Mouse (Mus musculus) liver, embryonic 14.5 days (tissue): ENCODE data around the gene Lrp2. TPM values are rescaled to one million over a fixed set of nuclear protein-coding genes. Genes with fewer than 3 reads are reported as not detected.
"Not testable (repeated sequence)": the region's sequence is repeated elsewhere in the genome, so short reads cannot be mapped to it uniquely, and the experiment has no call there.

Experiments used
- ATAC-seq: fragments of 200-750 bp; cut with Nextera tagmentation; 2 replicates; pipeline ENCODE4 v1.8.0; 2017; ENCODE audit warnings: moderate number of reproducible peaks, mild to moderate bottlenecking, moderate library complexity; ENCODE audit not compliant: insufficient read depth
- DNase-seq, 3 experiments: peaks; one replicate each; pipeline ENCODE4 v3.0.0-alpha.2; 2012 to 2013; ENCODE audit warnings: low read depth in 3 of 3, low spot score in 3 of 3
- H3K27ac ChIP-seq: fragments of 300-500 bp; sonication (generic); 2 replicates; pipeline ENCODE4 v1.5.1; 2014; ENCODE audit warnings: moderate library complexity, mild to moderate bottlenecking, control low read depth, inconsistent platforms
- H3K27me3 ChIP-seq: fragments of 300-500 bp; sonication (generic); 2 replicates; pipeline ENCODE4 v1.6.1; 2014; ENCODE audit warnings: mild to moderate bottlenecking, low read length, moderate library complexity; ENCODE audit not compliant: control insufficient read depth, insufficient read depth
- H3K36me3 ChIP-seq: fragments of 300-500 bp; sonication (generic); replicated peaks from 2 replicates; pipeline ENCODE4 v1.6.1; 2014; ENCODE audit warnings: low read depth; ENCODE audit not compliant: control insufficient read depth, insufficient read depth
- H3K4me1 ChIP-seq, 2 experiments: fragments of 200-500 bp in 1 of 2; fragments of 300-500 bp in 1 of 2; sonication (generic) in 1 of 2; replicated peaks; 2 replicates each; pipeline ENCODE4 v1.6.1; 2012 to 2014; ENCODE audit warnings: antibody characterized with exemption in 1 of 2, inconsistent platforms in 1 of 2, low read length in 1 of 2; ENCODE audit not compliant: control insufficient read depth in 2 of 2, insufficient read depth in 2 of 2
- H3K4me2 ChIP-seq: fragments of 300-500 bp; sonication (generic); 2 replicates; pipeline ENCODE4 v1.6.1; 2014; ENCODE audit warnings: low read depth, mild to moderate bottlenecking, control low read depth, moderate library complexity
- H3K4me3 ChIP-seq, 2 experiments: fragments of 200-500 bp in 1 of 2; fragments of 300-500 bp in 1 of 2; sonication (generic) in 1 of 2; 2 replicates each; pipeline ENCODE4 v1.5.1; 2012 to 2014; ENCODE audit warnings: low read depth in 2 of 2, low read length in 2 of 2, mild to moderate bottlenecking in 2 of 2, control low read depth in 1 of 2, inconsistent platforms in 1 of 2, moderate library complexity in 1 of 2; ENCODE audit not compliant: insufficient read depth in 1 of 2
- H3K9ac ChIP-seq: fragments of 300-500 bp; sonication (generic); replicated peaks from 2 replicates; pipeline ENCODE4 v1.6.1; 2014; ENCODE audit warnings: mild to moderate bottlenecking, control low read depth, moderate library complexity
- H3K9me3 ChIP-seq: fragments of 300-500 bp; sonication (generic); 2 replicates; pipeline ENCODE4 v1.6.1; 2016; ENCODE audit warnings: low read length, mixed read lengths; ENCODE audit not compliant: control insufficient read depth
- CTCF ChIP-seq: IDR thresholded peaks from 2 replicates; pipeline ENCODE4 v1.5.1; 2016; ENCODE audit warnings: antibody characterized with exemption, low read depth, control low read depth
- EP300 ChIP-seq: IDR thresholded peaks from 2 replicates; pipeline ENCODE4 v1.6.1; 2016; ENCODE audit warnings: antibody characterized with exemption, low read depth
- WGBS: fragments of 180-500 bp; shearing (Covaris S2); extraction: QIAGEN DNeasy Blood & Tissue Kit; methylation state at CpG from one replicate; pipeline ENCODE4 v1.1.7; 2014; ENCODE audit not compliant: insufficient replicate concordance; 5-methylcytosine and 5-hydroxymethylcytosine counted together
- polyA plus RNA-seq, 2 experiments: library from polyadenylated mRNA; depleted of rRNA in 1 of 2; stranded (reverse) in 1 of 2; unstranded in 1 of 2; fragments of >200 nt; fragmentation: Nextera tagmentation in 1 of 2; extraction: Ambion mirVana in 1 of 2; gene quantifications; 2 replicates each; pipeline versions ENCODE4 v1.2.1 to v1.2.3; 2012 to 2014

The Lrp2 gene
- polyA plus RNA-seq, 2 experiments, result 0.07 to 0.11 TPM

GRCm38 (mm10) chr2:69584117-69584933 lies 1.5 kb downstream of the Lrp2 start:
- Histone ChIP-seq H3K27me3 (peaks cover 60% of the 10 kb centered on the region), H3K4me2 (no peak overlapping the region)

GRCm38 (mm10) chr2:69582861-69583260 lies 3.0 kb downstream of the Lrp2 start:
- H3K9me3 ChIP-seq, result no peaks in the 10 kb centered on the region
- no peaks in the 10 kb centered on the region for H3K36me3 ChIP-seq
- H3K27me3 ChIP-seq, result peaks cover 49% of the 10 kb centered on the region
- ATAC-seq (no peak), DNase-seq (no peak)
- TF ChIP-seq EP300, result no peak
- TF ChIP-seq CTCF, result no peak
- WGBS, result 22% methylated on average over 7 of the region's 7 CpGs
- no peaks in the 10 kb centered on the region for H3K4me1 ChIP-seq
- no peak overlapping the region for H3K27ac ChIP-seq
- no peak overlapping the region for H3K4me2 ChIP-seq
- H3K9ac ChIP-seq, result no peak overlapping the region
- H3K4me3 ChIP-seq, result no peak overlapping the region

More at GRCm38 (mm10) chr2:69584117-69584933, 1.5 kb downstream of the Lrp2 start:
- DNase-seq (no peak), ATAC-seq (no peak)
- H3K9ac ChIP-seq, result no peak overlapping the region
- H3K4me1 ChIP-seq, result no peaks in the 10 kb centered on the region
- TF ChIP-seq CTCF (no peak), EP300 (no peak)
- H3K4me3 ChIP-seq, result no peak overlapping the region
- 5% methylated on average over 20 of the region's 20 CpGs for WGBS
- H3K27ac ChIP-seq, result no peak overlapping the region
- no peaks in the 10 kb centered on the region for H3K9me3 ChIP-seq
- H3K36me3 ChIP-seq, result no peaks in the 10 kb centered on the region

- H3K9me3 ChIP-seq, H3K9ac ChIP-seq, ATAC-seq, H3K4me3 ChIP-seq, H3K4me1 ChIP-seq, H3K4me2 ChIP-seq, H3K36me3 ChIP-seq, H3K27ac ChIP-seq, DNase-seq: not testable (repeated sequence)
- H3K27me3 ChIP-seq, result peaks cover 41% of the 10 kb centered on the region
- 54% methylated on average over 4 of the region's 4 CpGs for WGBS
Observed at GRCm38 (mm10) chr2:69582068-69582467, 3.8 kb downstream of the Lrp2 start.

- H3K4me2 ChIP-seq, result no peak overlapping the region
- H3K4me3 ChIP-seq, result no peak overlapping the region
- no peak for DNase-seq
- TF ChIP-seq CTCF (no peak), EP300 (no peak)
- 56% methylated on average over 2 of the region's 2 CpGs for WGBS
- H3K36me3 ChIP-seq, result no peaks in the 10 kb centered on the region
- ATAC-seq, result no peak
- no peaks in the 10 kb centered on the region for H3K4me1 ChIP-seq
- peaks cover 23% of the 10 kb centered on the region for H3K27me3 ChIP-seq
- H3K9me3 ChIP-seq, result no peaks in the 10 kb centered on the region
- H3K27ac ChIP-seq, result no peak overlapping the region
- no peak overlapping the region for H3K9ac ChIP-seq
Observed at GRCm38 (mm10) chr2:69580091-69580490, 5.8 kb downstream of the Lrp2 start.

GRCm38 (mm10) chr2:69578206-69578605 lies 7.7 kb downstream of the Lrp2 start:
- WGBS, result 68% methylated on average over 8 of the region's 8 CpGs
- ATAC-seq, result no peak
- Histone ChIP-seq H3K36me3 (no peaks in the 10 kb centered on the region), H3K4me1 (no peaks in the 10 kb centered on the region), H3K4me2 (no peak overlapping the region), H3K27me3 (peaks cover 5% of the 10 kb centered on the region), H3K4me3 (no peak overlapping the region), H3K27ac (no peak overlapping the region), H3K9me3 (no peaks in the 10 kb centered on the region), H3K9ac (no peak overlapping the region)
- no peak for DNase-seq
- no peak for TF ChIP-seq CTCF
